Mouse (Mus musculus) right cerebral cortex, postnatal 10 days (tissue): ENCODE measurements at regions not wholly inside any gene's neighbourhood (a gene's known extent, or its start where the extent isn't known, plus 50 kb on each side); places are given as distances from the start of the nearest gene placed in this dataset.

Experiments used
- DNase-seq, 2 experiments: peaks; one replicate each; pipeline ENCODE4 v3.0.0; 2021; ENCODE audit warnings: low spot score in 2 of 2

- no peak for DNase-seq
These were observed 113.6 kb upstream of the Armc2 start for GRCm38 (mm10) chr10:42131798-42132197.

GRCm38 (mm10) chr10:42131298-42131697, 113.1 kb upstream of the Armc2 start:
- no peak for DNase-seq

GRCm38 (mm10) chr10:42127865-42128419, 109.7 kb upstream of the Armc2 start:
- DNase-seq, result no peak

GRCm38 (mm10) chr10:42126816-42127215, 108.6 kb upstream of the Armc2 start:
- no peak for DNase-seq

GRCm38 (mm10) chr10:42122768-42123635, 104.8 kb upstream of the Armc2 start:
- DNase-seq, result no peak

- no peak for DNase-seq
These were observed 103.7 kb upstream of the Armc2 start for GRCm38 (mm10) chr10:42121984-42122383.

- DNase-seq, result no peak
These were observed 101.1 kb upstream of the Armc2 start for GRCm38 (mm10) chr10:42119326-42119725.

- no peak for DNase-seq
These were observed 100.3 kb upstream of the Armc2 start for GRCm38 (mm10) chr10:42118361-42119188.

- no peak for DNase-seq
These were observed 99.3 kb upstream of the Armc2 start for GRCm38 (mm10) chr10:42117523-42117922.

GRCm38 (mm10) chr10:42115920-42116298, 97.7 kb upstream of the Armc2 start:
- DNase-seq, result no peak

- no peak for DNase-seq
These were observed 97.1 kb upstream of the Armc2 start for GRCm38 (mm10) chr10:42115224-42115919.

GRCm38 (mm10) chr10:42110704-42111103, 92.5 kb upstream of the Armc2 start:
- no peak for DNase-seq

- DNase-seq, result no peak
These were observed 90.2 kb upstream of the Armc2 start for GRCm38 (mm10) chr10:42108294-42109014.

GRCm38 (mm10) chr10:42107437-42108293, 89.4 kb upstream of the Armc2 start:
- DNase-seq, result no peak

GRCm38 (mm10) chr10:42106611-42107010, 88.4 kb upstream of the Armc2 start:
- DNase-seq, result no peak

- DNase-seq, result no peak
These were observed 86.8 kb upstream of the Armc2 start for GRCm38 (mm10) chr10:42105083-42105482.

GRCm38 (mm10) chr10:42102320-42102719, 84.1 kb upstream of the Armc2 start:
- no peak for DNase-seq

GRCm38 (mm10) chr10:42101096-42101495, 82.9 kb upstream of the Armc2 start:
- no peak for DNase-seq

- DNase-seq, result no peak
These were observed 78.7 kb upstream of the Armc2 start for GRCm38 (mm10) chr10:42096924-42097323.

GRCm38 (mm10) chr10:42095986-42096385, 77.7 kb upstream of the Armc2 start:
- no peak for DNase-seq
